Mouse (Mus musculus) heart, postnatal 36 days (tissue): Measurements from ENCODE around the gene Itga6. TPM values are rescaled to one million over a fixed set of nuclear protein-coding genes. Genes with fewer than 3 reads are reported as not detected.
A peak's percentile ranks its signal among the peaks of the same experiment; 100 is the strongest.
"Not testable (repeated sequence)": the region's sequence is repeated elsewhere in the genome, so short reads cannot be mapped to it uniquely, and the experiment has no call there.

Experiments
- DNase-seq, 2 experiments: peaks; one replicate each; pipeline ENCODE4 v3.0.0; 2021 to 2022
- intact Hi-C: fragments of 180-260 bp; cut with DNase I; formaldehyde crosslinking; loops from one replicate; pipeline ENCODE4 v1.15.1; 2025
- total RNA-seq, 2 experiments: library from RNA; stranded (reverse); gene quantifications; 2 replicates each; pipeline ENCODE4 v1.2.3; 2021

Gene Itga6
- total RNA-seq, 2 experiments from 2014 or later = 44.4 to 61.9 TPM

GRCm38 (mm10) chr2:71833626-71834025 lies 88.2 kb downstream of the Itga6 start:
- intact Hi-C loops = no loop called here

GRCm38 (mm10) chr2:71834371-71834770 lies 89.0 kb downstream of the Itga6 start:
- no peak for DNase-seq
- intact Hi-C loops = no loop called here

More at GRCm38 (mm10) chr2:71833626-71834025, 88.2 kb downstream of the Itga6 start:
- DNase-seq = no peak

- intact Hi-C loops = no loop called here
These were observed 90.1 kb downstream of the Itga6 start for GRCm38 (mm10) chr2:71835556-71835955.

GRCm38 (mm10) chr2:71836232-71836631 lies 90.8 kb downstream of the Itga6 start:
- intact Hi-C loops = no loop called here
- no peak for DNase-seq

More at GRCm38 (mm10) chr2:71835556-71835955, 90.1 kb downstream of the Itga6 start:
- DNase-seq = no peak

- intact Hi-C loops = no loop called here
- no peak for DNase-seq
These were observed 91.8 kb downstream of the Itga6 start for GRCm38 (mm10) chr2:71837261-71837660.

- intact Hi-C loops = no loop called here
- DNase-seq = peak; percentile 69 to 79
These were observed 92.4 kb downstream of the Itga6 start for GRCm38 (mm10) chr2:71837791-71838190.

- intact Hi-C loops = no loop called here
These were observed 97.9 kb downstream of the Itga6 start for GRCm38 (mm10) chr2:71843316-71843715.

GRCm38 (mm10) chr2:71844906-71845305 lies 99.5 kb downstream of the Itga6 start:
- intact Hi-C loops = no loop called here

More at GRCm38 (mm10) chr2:71843316-71843715, 97.9 kb downstream of the Itga6 start:
- DNase-seq = no peak

GRCm38 (mm10) chr2:71852161-71852560 lies 106.7 kb downstream of the Itga6 start:
- peak; percentile 48 to 69 for DNase-seq

More at GRCm38 (mm10) chr2:71844906-71845305, 99.5 kb downstream of the Itga6 start:
- no peak for DNase-seq

GRCm38 (mm10) chr2:71855076-71855475 lies 109.7 kb downstream of the Itga6 start:
- intact Hi-C loops = no loop called here
- DNase-seq = no peak

More at GRCm38 (mm10) chr2:71852161-71852560, 106.7 kb downstream of the Itga6 start:
- intact Hi-C loops = not testable (repeated sequence)

GRCm38 (mm10) chr2:71863531-71864173 lies 118.2 kb downstream of the Itga6 start:
- DNase-seq = no peak
- intact Hi-C loops = no loop called here

- intact Hi-C loops = no loop called here
- DNase-seq = no peak
These were observed 119.6 kb downstream of the Itga6 start for GRCm38 (mm10) chr2:71865022-71865421.

GRCm38 (mm10) chr2:71865935-71866334 lies 120.5 kb downstream of the Itga6 start:
- no peak for DNase-seq
- intact Hi-C loops = no loop called here

- DNase-seq = no peak
- intact Hi-C loops = no loop called here
These were observed 121.1 kb downstream of the Itga6 start for GRCm38 (mm10) chr2:71866565-71866964.

GRCm38 (mm10) chr2:71867019-71867418 lies 121.6 kb downstream of the Itga6 start:
- DNase-seq = no peak
- intact Hi-C loops = no loop called here

- peak; percentile 18 to 37 for DNase-seq
- intact Hi-C loops = no loop called here
These were observed 122.1 kb downstream of the Itga6 start for GRCm38 (mm10) chr2:71867480-71867879.

- DNase-seq = no peak
- intact Hi-C loops = no loop called here
These were observed 122.8 kb downstream of the Itga6 start for GRCm38 (mm10) chr2:71868256-71868655.

GRCm38 (mm10) chr2:71872141-71872540 lies 126.7 kb downstream of the Itga6 start:
- intact Hi-C loops = no loop called here

GRCm38 (mm10) chr2:71872801-71873443 lies 127.5 kb downstream of the Itga6 start, which contains the start of gene Pdk1:
Gene Pdk1 (plus strand): TSS chr2:71873224.
- DNase-seq = peak; percentile 99

More at GRCm38 (mm10) chr2:71872141-71872540, 126.7 kb downstream of the Itga6 start:
- DNase-seq = no peak

GRCm38 (mm10) chr2:71873474-71874322 lies 128.3 kb downstream of the Itga6 start:
- peak; percentile 20 to 54 for DNase-seq
- intact Hi-C loops = no loop called here

More at GRCm38 (mm10) chr2:71872801-71873443, 127.5 kb downstream of the Itga6 start, which contains the start of gene Pdk1:
- intact Hi-C loops = no loop called here

GRCm38 (mm10) chr2:71874422-71874821 lies 129.0 kb downstream of the Itga6 start:
- intact Hi-C loops = no loop called here
- DNase-seq = no peak
